Mouse (Mus musculus): ENCODE data around the gene F8. TPM values are rescaled to one million over a fixed set of nuclear protein-coding genes. Genes with fewer than 3 reads are reported as not detected.

F8 gene
- polyA plus RNA-seq, 1 experiment from 2014 or later = 1.9 TPM

DNA sequence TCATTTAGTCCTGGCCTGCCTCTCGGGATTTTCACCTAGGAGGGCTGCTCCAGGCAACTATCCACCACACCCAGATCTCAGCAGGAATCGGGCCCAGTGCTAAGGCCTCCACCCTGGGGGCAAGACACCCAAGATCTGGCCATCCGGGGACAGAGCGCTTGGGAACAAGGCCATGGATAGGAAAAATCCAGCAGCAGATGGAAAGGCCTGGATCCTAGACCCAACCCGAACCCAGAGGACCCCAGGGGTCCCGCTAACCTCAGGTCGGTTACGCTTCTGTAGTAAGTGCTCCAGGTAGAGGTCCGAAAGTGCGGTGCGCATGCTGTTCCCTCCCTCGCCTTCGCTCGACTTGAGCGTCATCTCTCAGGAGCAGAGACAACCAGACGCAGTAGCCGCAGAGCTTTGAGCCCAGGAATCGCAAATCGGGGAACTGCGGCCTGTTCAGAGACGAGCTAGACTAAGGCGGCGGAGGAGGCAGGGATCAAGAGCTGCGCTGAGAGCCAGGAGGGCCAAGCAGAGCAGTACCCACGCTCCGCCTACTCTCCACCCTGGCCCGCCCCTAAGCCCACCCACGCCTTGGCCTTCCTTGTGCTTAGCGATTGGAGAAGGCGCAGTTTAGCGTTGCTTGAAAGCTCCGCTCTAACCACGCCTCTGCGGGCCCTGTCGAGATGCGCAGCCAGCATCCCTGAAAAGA, 251.8 kb downstream of the F8 start, which contains the start of gene Mpp1:
Mpp1 (minus strand) TSS at position 550 of the 694 bp plus-strand sequence.
- peak; percentile 100 for ATAC-seq (ENCODE audit: low FRiP score, low read depth)
- Histone ChIP-seq H3K9ac (replicated peaks) (peak within 1 kb of the TSS; percentile 57), H3K4me2 (replicated peaks) (peak within 1 kb of the TSS; percentile 57), H3K27me3 (no peaks in the 10 kb centered on the region), H3K4me1 (no peaks in the 10 kb centered on the region), H3K36me3 (no peaks in the 10 kb centered on the region), H3K4me3 (peak within 1 kb of the TSS; percentile 46), H3K9me3 (no peaks in the 10 kb centered on the region), H3K27ac (replicated peaks) (0 out of 2 replicates have a peak within 1 kb of the TSS, but pooled peaks have one; percentile 35)
- WGBS = 21% methylated on average over 36 of the region's 36 CpGs

DNA sequence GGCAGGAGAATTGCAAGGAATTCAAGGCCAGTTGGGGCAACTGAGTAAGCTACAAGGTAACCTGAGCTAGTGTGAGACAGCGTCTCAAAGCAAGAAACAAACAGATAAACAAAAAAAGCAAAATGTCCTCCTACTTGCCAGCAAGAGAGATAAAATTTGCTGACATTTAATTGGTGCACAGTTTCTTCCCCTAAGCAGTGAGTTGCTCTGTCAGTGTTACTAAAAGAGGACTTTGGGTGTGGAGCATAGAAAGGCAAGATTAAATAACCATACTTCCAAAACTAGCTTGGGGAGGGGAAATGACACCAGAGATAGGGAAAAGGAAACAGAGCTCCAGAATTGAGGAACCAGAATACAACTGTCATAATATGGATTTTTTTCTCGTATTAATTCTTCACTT, 252.9 kb downstream of the F8 start:
- H3K36me3 ChIP-seq = no peaks in the 10 kb centered on the region
- no peaks in the 10 kb centered on the region for H3K27me3 ChIP-seq
- H3K27ac ChIP-seq (replicated peaks) = no peak overlapping the region
- H3K9me3 ChIP-seq = no peaks in the 10 kb centered on the region
- no peak overlapping the region for H3K4me2 ChIP-seq (replicated peaks)
- H3K4me3 ChIP-seq = no peak overlapping the region
- no peaks in the 10 kb centered on the region for H3K4me1 ChIP-seq
- no peak for ATAC-seq (ENCODE audit: low FRiP score, low read depth)
- no peak overlapping the region for H3K9ac ChIP-seq (replicated peaks)
- WGBS = 56% methylated on average over 2 of the region's 2 CpGs

DNA sequence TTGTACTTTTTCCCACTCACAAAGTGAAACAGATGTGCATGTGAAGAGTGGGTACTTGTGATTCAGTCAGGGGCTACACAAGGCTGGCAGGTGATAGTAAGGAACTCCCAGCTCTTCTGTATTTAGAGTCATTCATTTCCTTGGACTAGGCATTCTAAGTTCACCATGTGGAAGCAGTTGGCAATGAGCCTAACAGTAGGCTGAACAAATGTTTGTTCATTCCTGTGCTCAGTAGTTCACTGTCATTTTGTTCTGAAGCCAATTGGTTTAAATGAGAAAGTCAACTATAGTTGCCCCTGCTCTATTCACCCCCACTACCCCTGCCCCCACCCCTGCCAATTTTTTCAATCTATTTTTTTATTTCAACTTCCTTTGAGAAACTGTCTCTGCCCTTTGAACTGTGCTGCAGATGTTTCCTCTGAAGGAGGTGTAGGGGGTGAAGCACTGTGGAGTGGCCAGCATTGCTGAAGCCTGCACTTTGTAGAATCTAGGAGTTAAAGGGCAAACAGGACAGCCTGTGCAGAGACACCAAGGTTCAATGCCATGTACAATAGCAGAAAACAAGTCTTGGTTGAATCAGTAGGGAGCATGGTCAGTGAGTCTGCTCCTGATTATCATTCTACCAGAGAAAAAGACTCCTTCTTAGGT, 254.0 kb downstream of the F8 start:
- Histone ChIP-seq H3K4me1 (no peaks in the 10 kb centered on the region), H3K4me2 (replicated peaks) (no peak overlapping the region), H3K27me3 (no peaks in the 10 kb centered on the region), H3K36me3 (no peaks in the 10 kb centered on the region), H3K9me3 (no peaks in the 10 kb centered on the region), H3K4me3 (no peak overlapping the region), H3K9ac (replicated peaks) (no peak overlapping the region), H3K27ac (replicated peaks) (no peak overlapping the region)
- no peak for ATAC-seq (ENCODE audit: low FRiP score, low read depth)

DNA sequence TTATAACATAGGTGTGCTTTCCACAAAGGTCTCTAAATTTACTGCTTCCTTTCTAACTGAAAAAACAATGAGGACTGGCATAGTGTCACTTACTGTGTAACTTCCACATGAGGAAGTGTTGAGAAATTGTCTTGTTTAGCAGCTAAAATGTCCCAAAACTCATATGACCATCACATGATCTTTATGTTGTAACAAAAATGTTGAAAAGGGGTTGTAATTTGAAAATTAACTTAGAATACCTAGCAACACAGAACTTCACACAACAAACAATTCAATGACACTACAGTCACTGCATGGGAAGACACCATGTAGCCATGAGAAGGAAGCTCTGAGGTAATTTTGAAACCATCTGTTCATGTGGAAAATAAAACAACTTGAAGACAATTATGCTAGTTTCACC, 255.5 kb downstream of the F8 start:
- no peaks in the 10 kb centered on the region for H3K4me1 ChIP-seq
- no peak overlapping the region for H3K4me2 ChIP-seq (replicated peaks)
- H3K9ac ChIP-seq (replicated peaks) = no peak overlapping the region
- H3K4me3 ChIP-seq = no peak overlapping the region
- H3K36me3 ChIP-seq = no peaks in the 10 kb centered on the region
- ATAC-seq (ENCODE audit: low FRiP score, low read depth) = no peak
- no peaks in the 10 kb centered on the region for H3K9me3 ChIP-seq
- H3K27ac ChIP-seq (replicated peaks) = no peak overlapping the region
- H3K27me3 ChIP-seq = no peaks in the 10 kb centered on the region

DNA sequence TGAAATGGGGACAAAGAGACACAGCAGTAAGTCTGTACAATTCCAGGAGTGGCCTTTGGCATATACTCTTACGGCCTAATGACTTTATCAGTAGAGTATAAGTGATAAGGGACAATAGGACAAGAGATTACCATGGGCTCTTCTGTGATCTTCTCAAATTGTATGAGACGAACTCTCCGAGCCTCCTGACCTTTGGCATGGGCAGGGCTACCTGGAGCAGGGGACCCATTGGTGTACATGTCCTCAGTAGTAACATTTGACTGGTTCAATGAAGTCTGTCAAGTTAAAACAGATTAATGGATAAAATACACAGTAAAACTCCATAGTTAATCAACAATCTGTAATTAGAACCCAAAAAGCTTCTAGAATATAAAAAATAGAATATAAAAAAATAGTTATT, 256.8 kb downstream of the F8 start:
- H3K4me3 ChIP-seq = no peak overlapping the region

More for the DNA sequence above, 256.8 kb downstream of the F8 start:
- no peak for ATAC-seq (ENCODE audit: low FRiP score, low read depth)
- Histone ChIP-seq H3K9me3 (no peaks in the 10 kb centered on the region), H3K9ac (replicated peaks) (no peak overlapping the region), H3K4me2 (replicated peaks) (no peak overlapping the region), H3K27me3 (no peaks in the 10 kb centered on the region), H3K27ac (replicated peaks) (no peak overlapping the region), H3K4me1 (no peaks in the 10 kb centered on the region), H3K36me3 (no peaks in the 10 kb centered on the region)
- 78% methylated on average over 3 of the region's 3 CpGs for WGBS

Other genes starting within 250 kb of the F8 start
- gene Smim9, start 218.8 kb downstream of the F8 start, polyA plus RNA-seq (2016; fragmentation: Nextera tagmentation; extraction: Ambion mirVana) = not detected in 2 replicates
- 35.1 and 36.6 TPM in 2 replicates for gene Fundc2, start 216 bp downstream of the F8 start, polyA plus RNA-seq (2016; fragmentation: Nextera tagmentation; extraction: Ambion mirVana)
- 24.7 and 25.0 TPM in 2 replicates for gene Cmc4, start 34.0 kb upstream of the F8 start, polyA plus RNA-seq (2016; fragmentation: Nextera tagmentation; extraction: Ambion mirVana)
- gene Mtcp1, start 34.0 kb upstream of the F8 start, polyA plus RNA-seq (2016; fragmentation: Nextera tagmentation; extraction: Ambion mirVana) = 11.6 and 13.5 TPM in 2 replicates
- 56.5 and 56.8 TPM in 2 replicates for gene Brcc3, start 34.0 kb upstream of the F8 start, polyA plus RNA-seq (2016; fragmentation: Nextera tagmentation; extraction: Ambion mirVana)
- 249 and 258 TPM in 2 replicates for gene Vbp1, start 131.7 kb upstream of the F8 start, polyA plus RNA-seq (2016; fragmentation: Nextera tagmentation; extraction: Ambion mirVana)
- 21.3 and 23.8 TPM in 2 replicates for gene Rab39b, start 195.6 kb upstream of the F8 start, polyA plus RNA-seq (2016; fragmentation: Nextera tagmentation; extraction: Ambion mirVana)